Mouse (Mus musculus): ENCODE measurements at regions not wholly inside any gene's neighbourhood (a gene's known extent, or its start where the extent isn't known, plus 50 kb on each side); places are given as distances from the start of the nearest gene placed in this dataset.

GRCm38 (mm10) chr13:106562161-106562560, 374.6 kb downstream of the Ipo11 start:
- no peak for DNase-seq (ENCODE audit: low read depth, low spot score)

- no peak for DNase-seq (ENCODE audit: low read depth, low spot score)
These were observed 411.2 kb downstream of the Ipo11 start for GRCm38 (mm10) chr13:106525406-106526206.

GRCm38 (mm10) chr13:106514510-106515169, 422.1 kb downstream of the Ipo11 start:
- DNase-seq (ENCODE audit: low read depth, low spot score): no peak

- DNase-seq (ENCODE audit: low read depth, low spot score): no peak
These were observed 423.1 kb downstream of the Ipo11 start for GRCm38 (mm10) chr13:106513669-106514068.

GRCm38 (mm10) chr13:106510435-106510834, 426.3 kb downstream of the Ipo11 start:
- no peak for DNase-seq (ENCODE audit: low read depth, low spot score)

DNA sequence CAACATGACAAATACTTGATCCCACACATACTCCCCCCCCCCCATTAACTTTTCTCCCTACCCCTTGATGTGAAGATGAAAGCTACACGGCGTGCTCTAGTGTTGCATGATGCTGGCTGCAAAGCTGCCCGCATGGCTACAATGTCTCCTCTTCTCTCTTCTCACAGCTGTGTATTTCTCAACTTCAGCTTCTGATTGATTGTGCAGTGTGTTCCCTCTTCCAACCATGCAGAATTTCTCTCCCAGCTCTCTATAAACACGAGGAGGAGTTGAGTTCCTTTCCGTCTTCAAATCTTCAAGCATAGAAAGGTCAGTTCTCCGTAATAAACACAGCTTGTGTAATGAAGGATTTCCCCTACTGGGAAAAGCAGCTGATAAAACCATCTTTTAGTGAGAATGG, 435.5 kb downstream of the Ipo11 start:
- no peak for DNase-seq (ENCODE audit: low read depth, low spot score)

- peak; percentile 54 for DNase-seq (ENCODE audit: low read depth, low spot score)
These were observed 465.5 kb downstream of the Ipo11 start for GRCm38 (mm10) chr13:106471264-106471663.

- no peak for DNase-seq (ENCODE audit: low read depth, low spot score)
These were observed 482.3 kb downstream of the Ipo11 start for GRCm38 (mm10) chr13:106454366-106454927.

GRCm38 (mm10) chr13:106432165-106432564, 504.6 kb downstream of the Ipo11 start:
- DNase-seq (ENCODE audit: low read depth, low spot score): no peak

DNA sequence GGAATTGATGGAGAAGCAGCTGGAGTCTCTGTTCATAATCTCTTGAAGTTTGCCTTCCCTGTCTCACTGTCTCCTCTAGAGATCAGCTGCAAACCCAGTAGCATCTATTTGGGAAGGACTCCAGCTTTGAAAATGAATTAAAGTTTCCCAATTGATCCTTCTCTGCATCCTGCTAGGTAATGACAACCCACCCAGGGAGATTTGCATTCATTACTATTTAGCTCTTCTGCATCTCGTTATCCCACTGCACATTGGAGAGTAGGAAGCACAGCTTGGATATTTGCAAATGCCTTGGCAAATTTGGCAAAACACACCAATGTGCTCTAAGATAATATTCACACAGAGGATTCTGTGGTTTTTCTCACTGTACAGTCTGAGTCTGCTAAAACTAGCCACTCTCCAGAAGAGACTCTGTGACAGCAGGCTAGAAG, 530.1 kb downstream of the Ipo11 start:
- no peak for DNase-seq (ENCODE audit: low read depth, low spot score)

GRCm38 (mm10) chr13:106392642-106393041, 544.1 kb downstream of the Ipo11 start:
- DNase-seq (ENCODE audit: low read depth, low spot score): no peak

GRCm38 (mm10) chr13:106388634-106389033, 548.1 kb downstream of the Ipo11 start:
- DNase-seq (ENCODE audit: low read depth, low spot score): no peak

DNA sequence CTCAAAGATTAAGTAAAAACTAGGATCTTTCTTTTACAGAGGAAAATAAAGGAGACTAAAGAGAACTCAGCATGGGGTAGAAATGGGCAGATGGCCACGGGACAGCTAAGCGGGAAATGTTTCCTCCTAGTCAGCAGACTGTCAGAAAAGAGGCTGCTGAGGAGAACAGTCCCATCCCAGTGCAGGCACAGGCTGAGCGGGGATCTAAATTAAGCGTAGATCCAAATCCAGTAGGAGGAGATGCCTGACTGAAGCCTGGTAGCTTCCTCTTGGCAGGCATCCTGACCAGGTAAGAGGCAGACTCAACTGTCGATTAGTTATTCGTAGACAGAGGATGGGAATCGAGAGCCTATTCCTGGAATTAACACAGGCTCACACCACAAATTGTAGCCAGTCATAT, 569.2 kb downstream of the Ipo11 start:
- DNase-seq (ENCODE audit: low read depth, low spot score): no peak

DNA sequence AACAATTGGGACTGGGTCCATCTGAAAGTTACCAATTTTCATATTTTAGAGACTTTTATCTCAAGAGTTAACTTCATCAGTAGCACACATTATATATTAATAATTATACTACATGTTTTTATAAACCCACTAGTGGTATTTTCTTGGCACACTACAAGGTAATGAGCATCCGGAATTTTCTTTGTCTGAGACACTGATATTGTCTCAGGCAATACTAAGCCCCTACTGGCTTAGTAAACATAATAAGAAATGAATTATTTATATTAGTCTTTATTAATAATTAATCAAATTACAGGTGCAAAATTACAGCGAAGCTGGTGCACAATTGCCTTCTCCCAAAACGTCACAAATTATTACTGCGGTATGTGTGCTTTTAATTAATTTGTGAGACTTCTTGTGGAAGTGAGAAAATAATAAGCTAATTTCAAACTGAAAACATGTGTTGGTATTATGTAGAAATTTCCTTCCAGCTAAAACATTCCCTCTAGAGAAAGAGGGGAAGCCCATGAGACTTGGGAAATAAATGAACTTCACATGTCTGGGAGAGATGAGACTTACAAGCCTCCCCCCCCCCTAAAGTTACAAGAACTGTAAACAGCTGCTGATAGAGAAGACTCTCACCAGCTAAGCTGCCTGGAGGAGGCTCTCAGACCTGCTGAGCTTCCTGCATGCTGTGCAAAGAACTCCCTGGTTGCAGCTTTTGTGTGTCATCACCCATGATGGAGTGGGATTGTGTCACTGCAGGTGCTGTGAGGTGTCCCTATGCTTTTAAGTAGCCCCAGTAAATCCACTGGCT, 583.9 kb downstream of the Ipo11 start:
- DNase-seq (ENCODE audit: low read depth, low spot score): no peak

DNA sequence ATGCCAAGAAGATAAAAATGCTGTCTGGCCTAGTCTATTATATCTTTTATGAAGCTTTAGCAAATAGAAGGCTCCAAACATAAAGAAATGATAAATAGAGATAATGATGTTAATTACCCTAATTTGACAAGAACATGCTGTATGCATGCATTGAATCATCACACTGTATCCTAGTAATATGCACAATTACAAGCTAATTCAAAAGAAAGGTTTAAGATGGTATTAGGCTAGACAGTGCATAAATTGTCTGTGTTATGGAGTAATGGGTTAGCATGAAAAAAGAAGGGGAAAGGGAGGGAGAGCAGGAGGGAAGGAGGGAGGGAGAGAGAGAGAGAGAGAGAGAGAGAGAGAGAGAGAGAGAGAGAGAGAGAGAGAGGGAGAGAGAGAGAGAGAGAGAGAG, 604.7 kb downstream of the Ipo11 start:
- no peak for DNase-seq (ENCODE audit: low read depth, low spot score)

- no peak for DNase-seq (ENCODE audit: low read depth, low spot score)
These were observed 617.8 kb downstream of the Ipo11 start for GRCm38 (mm10) chr13:106318980-106319379.

GRCm38 (mm10) chr13:106318476-106318875, 618.3 kb downstream of the Ipo11 start:
- DNase-seq (ENCODE audit: low read depth, low spot score): no peak

- DNase-seq (ENCODE audit: low read depth, low spot score): no peak
These were observed 619.5 kb downstream of the Ipo11 start for GRCm38 (mm10) chr13:106317300-106317699.

- no peak for DNase-seq (ENCODE audit: low read depth, low spot score)
These were observed 655.6 kb downstream of the Ipo11 start for GRCm38 (mm10) chr13:106281181-106281580.

- DNase-seq (ENCODE audit: low read depth, low spot score): no peak
These were observed 676.9 kb downstream of the Ipo11 start for GRCm38 (mm10) chr13:106259874-106260273.

Measured in forelimb bud, embryonic 11.5 days (tissue).